Mouse (Mus musculus) limb, embryonic 15.5 days (tissue): ENCODE measurements around the gene Ptprcap. TPM values are rescaled to one million over a fixed set of nuclear protein-coding genes. Genes with fewer than 3 reads are reported as not detected.
A peak's percentile ranks its signal among the peaks of the same experiment; 100 is the strongest.

Experiments
- ATAC-seq: fragments of 200-750 bp; cut with Nextera tagmentation; 2 replicates; pipeline ENCODE4 v1.8.0; 2017; ENCODE audit warnings: low read depth, moderate TSS enrichment; ENCODE audit not compliant: insufficient number of reproducible peaks, low FRiP score, low TSS enrichment
- H3K27ac ChIP-seq: fragments of 300-500 bp; sonication (generic); 2 replicates; pipeline ENCODE4 v1.5.1; 2015; ENCODE audit warnings: moderate library complexity, mild to moderate bottlenecking, inconsistent platforms
- H3K27me3 ChIP-seq: fragments of 300-500 bp; sonication (generic); 2 replicates; pipeline ENCODE4 v1.6.1; 2015; ENCODE audit warnings: inconsistent platforms
- H3K36me3 ChIP-seq: fragments of 300-500 bp; sonication (generic); 2 replicates; pipeline ENCODE4 v1.6.1; 2015; ENCODE audit warnings: inconsistent platforms
- H3K4me1 ChIP-seq: fragments of 300-500 bp; sonication (generic); 2 replicates; pipeline ENCODE4 v1.6.1; 2015; ENCODE audit warnings: inconsistent platforms
- H3K4me2 ChIP-seq: fragments of 300-500 bp; sonication (generic); 2 replicates; pipeline ENCODE4 v1.6.1; 2015; ENCODE audit warnings: mild to moderate bottlenecking, inconsistent platforms
- H3K4me3 ChIP-seq: fragments of 300-500 bp; sonication (generic); 2 replicates; pipeline ENCODE4 v1.5.1; 2015; ENCODE audit warnings: mild to moderate bottlenecking, inconsistent platforms
- H3K9ac ChIP-seq: fragments of 300-500 bp; sonication (generic); 2 replicates; pipeline ENCODE4 v1.6.1; 2015; ENCODE audit warnings: inconsistent platforms
- H3K9me3 ChIP-seq: fragments of 300-500 bp; sonication (generic); 2 replicates; pipeline ENCODE4 v1.6.1; 2016; ENCODE audit warnings: inconsistent platforms
- WGBS: fragments of 180-500 bp; shearing (Covaris S2); methylation state at CpG from one replicate; pipeline ENCODE4 v1.1.7; 2015; 5-methylcytosine and 5-hydroxymethylcytosine counted together
- polyA plus RNA-seq: library from polyadenylated mRNA; unstranded; fragments of >200 nt; fragmentation: Nextera tagmentation; extraction: Ambion mirVana; gene quantifications from 2 replicates; pipeline ENCODE4 v1.2.1, GENCODE M21; 2015

Ptprcap gene
- polyA plus RNA-seq, 1 experiment from 2014 or later = 9.5 TPM

GRCm38 (mm10) chr19:4181892-4182291 lies 28.5 kb downstream of the Ptprcap start:
- Histone ChIP-seq H3K27me3 (no peaks in the 10 kb centered on the region), H3K9me3 (no peaks in the 10 kb centered on the region), H3K4me2 (no peak overlapping the region), H3K36me3 (no peaks in the 10 kb centered on the region), H3K4me1 (peaks cover 11% of the 10 kb centered on the region), H3K4me3 (no peak overlapping the region), H3K27ac (no peak overlapping the region), H3K9ac (no peak overlapping the region)
- 37% methylated on average over 3 of the region's 3 CpGs for WGBS
- no peak for ATAC-seq

DNA sequence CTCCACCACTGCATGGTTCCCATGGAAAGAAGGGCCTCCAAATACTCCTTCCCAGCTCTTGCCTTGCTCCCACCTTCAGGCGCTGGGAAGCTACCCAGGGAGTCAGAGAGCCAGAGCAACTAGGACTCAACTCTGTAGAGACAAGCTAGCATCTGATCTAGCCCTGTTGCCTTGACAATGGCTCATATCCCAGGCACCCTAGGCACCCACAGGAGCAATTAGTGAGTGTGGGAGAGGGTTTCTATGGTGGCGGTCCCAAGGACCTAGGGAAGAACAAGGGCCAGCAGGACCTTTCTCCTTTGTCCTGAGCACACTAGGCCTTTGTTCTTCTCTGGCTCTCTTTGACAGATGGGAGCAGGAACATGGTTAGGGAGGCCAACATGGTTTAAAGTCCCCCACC lies 30.3 kb downstream of the Ptprcap start:
- H3K4me3 ChIP-seq = no peak overlapping the region
- H3K9ac ChIP-seq = no peak overlapping the region
- ATAC-seq = no peak
- H3K27me3 ChIP-seq = no peaks in the 10 kb centered on the region
- H3K4me2 ChIP-seq = no peak overlapping the region
- H3K36me3 ChIP-seq = no peaks in the 10 kb centered on the region
- H3K9me3 ChIP-seq = no peaks in the 10 kb centered on the region
- H3K27ac ChIP-seq = no peak overlapping the region
- peaks cover 11% of the 10 kb centered on the region for H3K4me1 ChIP-seq
- WGBS = 86% methylated on average over 2 of the region's 2 CpGs

DNA sequence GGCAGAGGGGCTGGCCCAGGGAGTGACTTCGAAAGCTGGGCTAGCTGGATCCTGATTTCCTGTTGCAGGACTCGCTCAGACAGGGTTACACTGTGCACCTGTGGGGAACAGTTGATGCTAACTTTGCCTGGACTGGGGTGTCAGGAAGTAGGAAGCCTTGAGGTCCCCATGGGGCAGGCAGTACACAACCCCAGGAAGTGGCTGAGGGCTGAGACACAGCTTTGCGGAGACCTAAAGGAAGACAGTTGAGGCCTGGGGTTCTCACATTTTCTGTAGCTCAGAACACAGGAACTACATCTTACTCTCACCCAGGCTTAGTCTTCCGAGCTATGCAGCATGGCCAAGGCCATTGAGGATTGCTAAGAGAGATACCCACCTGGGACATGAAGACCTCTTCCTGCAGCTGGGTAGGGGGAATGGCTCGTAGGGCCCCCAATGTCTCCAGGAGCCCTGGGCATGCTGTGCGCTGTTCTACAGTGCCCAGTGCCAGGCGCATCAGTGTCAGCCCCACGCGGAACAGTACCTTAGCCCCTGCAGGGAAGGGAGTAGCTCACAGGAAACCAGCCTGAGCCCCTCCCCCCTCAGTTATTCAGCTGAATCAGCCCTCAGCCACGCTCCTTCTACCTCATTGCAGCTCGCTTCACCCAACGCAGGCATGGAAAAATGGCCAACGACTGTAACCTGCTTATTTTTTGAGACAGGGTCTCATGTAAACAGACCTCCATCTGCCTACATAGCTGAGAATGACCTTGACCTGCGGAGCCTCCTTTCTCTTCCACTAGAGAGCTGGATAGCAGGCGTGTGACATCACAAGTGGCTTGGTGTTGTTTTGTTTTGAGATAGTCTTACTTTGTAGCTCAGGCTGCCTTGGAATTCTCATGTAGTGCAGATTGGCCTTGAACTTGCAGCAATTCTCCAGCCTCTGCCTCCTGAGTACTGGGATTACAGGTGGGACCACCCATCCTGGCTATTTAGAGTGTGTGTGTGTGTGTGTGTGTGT lies 31.9 kb downstream of the Ptprcap start:
- WGBS = 59% methylated on average over 15 of the region's 15 CpGs
- H3K9ac ChIP-seq = no peak overlapping the region

GRCm38 (mm10) chr19:4187303-4187702 lies 33.9 kb downstream of the Ptprcap start:
- no peaks in the 10 kb centered on the region for H3K36me3 ChIP-seq
- peaks cover 22% of the 10 kb centered on the region for H3K4me1 ChIP-seq
- no peak overlapping the region for H3K9ac ChIP-seq
- no peaks in the 10 kb centered on the region for H3K9me3 ChIP-seq
- no peak overlapping the region for H3K4me3 ChIP-seq
- H3K4me2 ChIP-seq = no peak overlapping the region
- no peaks in the 10 kb centered on the region for H3K27me3 ChIP-seq
- WGBS = 58% methylated on average over 3 of the region's 3 CpGs
- H3K27ac ChIP-seq = no peak overlapping the region
- no peak for ATAC-seq

More for the DNA sequence above, 31.9 kb downstream of the Ptprcap start:
- ATAC-seq = no peak
- H3K4me3 ChIP-seq = no peak overlapping the region
- H3K4me1 ChIP-seq = peaks cover 11% of the 10 kb centered on the region
- H3K4me2 ChIP-seq = no peak overlapping the region
- peak overlapping the region; percentile 34; the same call in 1 of the 2 replicates for H3K27ac ChIP-seq
- no peaks in the 10 kb centered on the region for H3K27me3 ChIP-seq
- H3K9me3 ChIP-seq = no peaks in the 10 kb centered on the region
- no peaks in the 10 kb centered on the region for H3K36me3 ChIP-seq

GRCm38 (mm10) chr19:4189051-4189620 lies 35.7 kb downstream of the Ptprcap start:
- ATAC-seq = no peak
- Histone ChIP-seq H3K27me3 (no peaks in the 10 kb centered on the region), H3K9me3 (no peaks in the 10 kb centered on the region), H3K4me3 (no peak overlapping the region), H3K4me2 (no peak overlapping the region), H3K27ac (no peak overlapping the region), H3K4me1 (peaks cover 37% of the 10 kb centered on the region), H3K9ac (no peak overlapping the region), H3K36me3 (peaks cover 9% of the 10 kb centered on the region)
- 84% methylated on average over 12 of the region's 12 CpGs for WGBS

DNA sequence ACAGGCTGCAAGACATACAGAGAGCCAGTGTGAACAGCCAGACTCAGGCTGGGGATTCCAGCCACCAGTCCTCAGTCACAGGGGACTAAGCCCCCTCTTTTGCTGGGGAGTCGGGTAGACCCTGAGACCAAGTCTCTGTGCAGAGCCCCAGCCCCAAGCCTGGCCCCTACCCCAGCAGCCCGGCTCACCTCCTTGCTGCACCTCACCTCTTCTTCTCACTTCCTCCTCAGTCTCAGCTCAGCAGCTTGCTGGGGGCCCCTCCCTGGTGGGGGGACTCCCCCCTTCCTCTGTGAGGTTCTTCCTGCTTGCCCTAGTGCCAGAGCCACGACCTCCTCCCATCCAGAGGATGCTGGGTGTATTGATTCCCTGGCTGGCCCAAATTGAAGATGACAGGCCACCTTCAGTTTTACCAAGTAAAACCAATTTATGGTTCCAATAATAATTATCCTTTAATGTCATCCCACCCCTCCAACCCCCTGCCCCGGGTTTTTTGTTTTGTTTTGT lies 37.5 kb downstream of the Ptprcap start, which contains the start of gene Tbc1d10c:
Gene Tbc1d10c, minus strand, starts transcription at position 454 of the 504 bp plus-strand sequence.
- Histone ChIP-seq H3K27ac (peak within 1 kb of the TSS; percentile 98), H3K4me1 (peaks cover 42% of the 10 kb centered on the region), H3K4me3 (peak within 1 kb of the TSS; percentile 89), H3K4me2 (peak within 1 kb of the TSS; percentile 76), H3K36me3 (peaks cover 27% of the 10 kb centered on the region), H3K9ac (peak within 1 kb of the TSS; percentile 96), H3K9me3 (no peaks in the 10 kb centered on the region), H3K27me3 (no peaks in the 10 kb centered on the region)
- no peak for ATAC-seq
- 51% methylated on average over 4 of the region's 4 CpGs for WGBS

DNA sequence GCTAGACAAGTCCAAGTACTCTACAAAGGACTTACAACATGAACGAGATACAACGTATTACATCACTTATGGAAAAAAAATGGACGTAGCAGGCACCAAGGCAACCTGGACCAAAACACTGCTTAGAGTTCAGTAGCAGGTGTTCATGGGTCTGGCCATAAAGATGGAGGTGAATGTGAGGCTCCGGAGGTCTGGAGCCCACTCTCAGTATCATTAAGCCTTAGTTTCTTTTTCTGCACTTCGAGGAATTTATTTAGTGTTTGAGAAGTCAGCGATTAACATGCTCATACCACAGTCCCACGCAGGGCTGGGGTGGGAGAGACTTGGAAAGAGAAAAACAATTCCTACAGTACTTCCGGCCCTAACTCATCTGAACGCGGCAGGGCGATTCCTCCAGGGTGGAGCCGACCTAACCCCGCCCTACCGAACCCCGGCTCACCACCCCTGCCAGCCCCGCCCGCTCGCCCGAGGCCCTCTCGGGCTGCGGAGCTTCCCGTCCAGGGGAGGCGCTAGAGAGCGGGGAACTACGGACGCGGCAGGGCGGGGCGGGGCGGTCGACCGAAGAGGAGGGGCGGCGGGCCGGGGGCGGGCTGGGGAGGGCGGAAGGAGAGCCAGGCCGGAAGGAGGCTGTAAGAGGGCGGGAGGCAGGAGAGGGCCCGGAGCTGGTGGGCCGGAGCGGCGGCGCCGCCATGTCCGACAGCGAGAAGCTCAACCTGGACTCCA lies 38.3 kb downstream of the Ptprcap start, which contains the start of gene Ppp1ca:
Gene Ppp1ca, plus strand, starts transcription at position 538 of the 723 bp plus-strand sequence.
- Histone ChIP-seq H3K4me3 (peak within 1 kb of the TSS; percentile 89), H3K9ac (peak within 1 kb of the TSS; percentile 96), H3K9me3 (no peaks in the 10 kb centered on the region), H3K4me2 (peak within 1 kb of the TSS; percentile 76), H3K27ac (peak within 1 kb of the TSS; percentile 98), H3K36me3 (peaks cover 35% of the 10 kb centered on the region), H3K4me1 (peaks cover 50% of the 10 kb centered on the region), H3K27me3 (no peaks in the 10 kb centered on the region)
- 2% methylated on average over 39 of the region's 47 CpGs for WGBS
- peak; percentile 93 for ATAC-seq

DNA sequence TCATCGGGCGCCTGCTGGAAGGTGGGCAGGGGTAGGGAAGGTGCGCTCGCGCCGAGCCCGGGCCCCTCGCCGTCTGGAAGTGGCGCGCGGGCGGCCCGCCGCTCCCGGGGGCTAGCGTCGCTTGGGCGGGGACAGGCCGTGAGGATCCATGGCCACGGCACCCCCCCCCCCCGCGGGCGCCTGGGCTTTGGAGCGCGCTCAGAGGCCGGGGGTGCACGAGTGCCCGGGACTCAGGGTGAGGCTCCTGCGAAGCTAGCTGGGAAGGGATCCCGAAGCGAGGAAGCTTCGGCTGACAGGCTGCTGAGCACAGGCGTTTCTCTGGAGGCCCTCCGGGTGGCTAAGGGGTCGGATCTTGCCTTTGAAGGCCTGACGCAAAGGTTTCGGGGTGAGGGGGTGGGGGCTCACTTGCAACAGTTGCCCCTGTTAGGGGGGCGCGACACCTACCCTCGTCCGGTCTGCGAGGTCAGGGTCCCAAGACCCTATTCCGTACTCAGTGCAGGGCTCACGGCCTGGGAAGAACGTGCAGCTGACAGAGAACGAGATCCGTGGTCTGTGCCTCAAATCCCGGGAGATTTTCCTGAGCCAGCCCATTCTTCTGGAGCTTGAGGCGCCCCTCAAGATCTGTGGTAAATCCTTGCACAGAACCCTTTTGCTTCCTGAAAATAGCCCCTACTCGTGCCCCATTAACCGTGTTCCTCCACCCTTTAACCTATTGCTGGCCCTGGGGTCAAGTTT lies 39.0 kb downstream of the Ptprcap start:
- Histone ChIP-seq H3K9ac (peak overlapping the region; percentile 96), H3K9me3 (no peaks in the 10 kb centered on the region), H3K4me1 (peaks cover 56% of the 10 kb centered on the region), H3K27ac (peak overlapping the region; percentile 98), H3K36me3 (peaks cover 42% of the 10 kb centered on the region), H3K27me3 (no peaks in the 10 kb centered on the region), H3K4me2 (peak overlapping the region; percentile 76), H3K4me3 (peak overlapping the region; percentile 89)
- peak; percentile 16 for ATAC-seq
- under 1% methylated on average over 48 of the region's 52 CpGs for WGBS

- WGBS = 56% methylated on average over 6 of the region's 6 CpGs
Measured at GRCm38 (mm10) chr19:4193129-4193528, 39.7 kb downstream of the Ptprcap start.

DNA sequence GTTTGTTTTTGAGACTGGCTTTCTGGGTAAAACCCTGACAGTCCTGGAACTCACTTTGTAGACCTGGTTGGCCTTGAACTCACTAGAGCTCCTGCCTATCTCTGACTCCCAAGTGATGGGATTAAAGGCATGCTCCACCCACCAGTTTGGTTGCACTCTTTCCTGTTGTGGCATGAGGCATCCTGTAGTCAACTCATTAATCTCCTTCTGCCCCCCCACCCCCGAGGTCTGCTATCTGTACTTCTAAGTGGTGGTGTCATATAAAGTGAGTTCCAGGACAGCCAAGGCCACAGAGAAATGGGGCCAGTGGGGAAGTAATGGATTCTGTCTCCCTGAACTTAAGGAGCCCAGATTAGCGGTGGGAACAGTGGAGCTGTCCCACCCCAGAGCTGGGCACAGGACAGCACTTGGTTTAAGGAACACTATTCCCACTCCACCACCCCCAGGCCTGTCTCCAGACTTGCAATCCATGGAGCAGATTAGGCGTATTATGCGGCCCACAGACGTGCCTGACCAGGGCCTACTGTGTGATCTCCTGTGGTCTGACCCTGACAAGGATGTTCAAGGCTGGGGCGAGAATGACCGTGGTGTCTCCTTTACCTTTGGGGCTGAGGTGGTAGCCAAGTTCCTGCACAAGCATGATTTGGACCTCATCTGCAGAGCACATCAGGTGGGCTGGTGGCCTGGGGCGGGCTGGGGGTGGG lies 40.8 kb downstream of the Ptprcap start:
- Histone ChIP-seq H3K9ac (no peak overlapping the region), H3K27ac (no peak overlapping the region), H3K4me1 (peaks cover 57% of the 10 kb centered on the region), H3K4me2 (no peak overlapping the region), H3K4me3 (no peak overlapping the region), H3K9me3 (no peaks in the 10 kb centered on the region), H3K36me3 (peaks cover 56% of the 10 kb centered on the region), H3K27me3 (no peaks in the 10 kb centered on the region)
- no peak for ATAC-seq
- 86% methylated on average over 8 of the region's 8 CpGs for WGBS

More at GRCm38 (mm10) chr19:4193129-4193528, 39.7 kb downstream of the Ptprcap start:
- Histone ChIP-seq H3K36me3 (peaks cover 47% of the 10 kb centered on the region), H3K27me3 (no peaks in the 10 kb centered on the region), H3K27ac (peak overlapping the region; percentile 98; the same call in 1 of the 2 replicates), H3K4me3 (peak overlapping the region; percentile 89), H3K9ac (peak overlapping the region; percentile 96), H3K4me1 (peaks cover 57% of the 10 kb centered on the region), H3K4me2 (peak overlapping the region; percentile 76), H3K9me3 (no peaks in the 10 kb centered on the region)
- no peak for ATAC-seq
